Mouse (Mus musculus): ENCODE data around the gene Gm4881.
A peak's percentile ranks its signal among the peaks of the same experiment; 100 is the strongest.

DNA sequence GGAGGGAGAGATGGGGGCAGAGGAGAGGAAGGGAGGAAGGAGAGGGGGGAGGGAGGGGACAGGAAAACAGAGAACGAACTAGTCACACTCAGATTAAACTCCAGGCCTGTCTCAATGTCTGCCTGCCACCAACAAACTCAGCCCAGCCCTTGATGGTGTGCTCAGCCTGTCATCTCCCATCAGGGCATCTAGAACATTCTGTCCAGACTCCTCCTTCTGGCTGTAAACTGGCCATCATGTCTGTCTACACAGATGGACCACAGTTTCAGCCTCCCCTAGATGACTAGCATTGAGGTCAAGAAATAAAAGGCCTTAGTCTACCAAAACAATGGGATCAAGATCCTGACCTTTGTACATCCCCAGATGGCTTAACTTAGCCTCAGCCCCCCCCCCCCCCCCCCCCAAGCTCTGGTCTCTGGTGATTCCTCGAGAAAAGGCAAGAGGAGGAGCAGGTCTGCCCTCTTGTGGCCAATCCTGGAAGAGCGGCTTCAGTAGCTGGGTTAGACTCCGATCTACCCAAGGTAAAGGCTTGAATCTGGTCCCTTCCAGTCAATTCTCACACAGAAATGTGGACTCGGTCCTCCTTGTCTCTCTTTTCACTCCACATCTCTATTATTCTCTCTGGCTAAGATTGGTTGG, 20.7 kb upstream of the Gm4881 start:
- TF ChIP-seq CTCF (IDR thresholded peaks at IDR 0.05; ENCODE audit: borderline replicate concordance, insufficient read depth, low read depth, low read length): peak; percentile 75
- TF ChIP-seq POLR2A (IDR thresholded peaks at IDR 0.05; ENCODE audit: borderline replicate concordance, insufficient read depth, low read length): no peak
